Mouse (Mus musculus) CD4-positive, CD25-positive, alpha-beta regulatory T cell, adult 2 months (primary cell): ENCODE measurements at regions not wholly inside any gene's neighbourhood (a gene's known extent, or its start where the extent isn't known, plus 50 kb on each side); places are given as distances from the start of the nearest gene placed in this dataset.

ENCODE experiments used
- DNase-seq: peaks from one replicate; pipeline ENCODE4 v3.0.0-alpha.2; 2012; ENCODE audit warnings: low read depth, low spot score

GRCm38 (mm10) chr1:35961923-35962322, 106.3 kb upstream of the Hs6st1 start:
- DNase-seq: no peak

GRCm38 (mm10) chr1:35968489-35968888, 99.7 kb upstream of the Hs6st1 start:
- no peak for DNase-seq

GRCm38 (mm10) chr1:35971435-35972189, 96.6 kb upstream of the Hs6st1 start:
- no peak for DNase-seq

GRCm38 (mm10) chr1:35972190-35972584, 96.0 kb upstream of the Hs6st1 start:
- no peak for DNase-seq

- no peak for DNase-seq
These were observed 94.8 kb upstream of the Hs6st1 start for GRCm38 (mm10) chr1:35973386-35973785.

GRCm38 (mm10) chr1:35975611-35976208, 92.5 kb upstream of the Hs6st1 start:
- no peak for DNase-seq

- DNase-seq: no peak
These were observed 91.7 kb upstream of the Hs6st1 start for GRCm38 (mm10) chr1:35976528-35976927.

GRCm38 (mm10) chr1:35978116-35978515, 90.1 kb upstream of the Hs6st1 start:
- DNase-seq: no peak

- DNase-seq: no peak
These were observed 89.4 kb upstream of the Hs6st1 start for GRCm38 (mm10) chr1:35978766-35979165.

- no peak for DNase-seq
These were observed 87.0 kb upstream of the Hs6st1 start for GRCm38 (mm10) chr1:35981226-35981625.

GRCm38 (mm10) chr1:35983361-35983760, 84.8 kb upstream of the Hs6st1 start:
- no peak for DNase-seq

GRCm38 (mm10) chr1:35985318-35985717, 82.9 kb upstream of the Hs6st1 start:
- no peak for DNase-seq

- no peak for DNase-seq
These were observed 81.5 kb upstream of the Hs6st1 start for GRCm38 (mm10) chr1:35986666-35987065.

GRCm38 (mm10) chr1:35992227-35992909, 75.8 kb upstream of the Hs6st1 start:
- DNase-seq: no peak

GRCm38 (mm10) chr1:35992937-35993336, 75.3 kb upstream of the Hs6st1 start:
- DNase-seq: no peak

- no peak for DNase-seq
These were observed 72.5 kb upstream of the Hs6st1 start for GRCm38 (mm10) chr1:35995691-35996090.

- DNase-seq: no peak
These were observed 66.9 kb upstream of the Hs6st1 start for GRCm38 (mm10) chr1:36001319-36001718.

GRCm38 (mm10) chr1:36001821-36002220, 66.4 kb upstream of the Hs6st1 start:
- no peak for DNase-seq

- no peak for DNase-seq
These were observed 64.6 kb upstream of the Hs6st1 start for GRCm38 (mm10) chr1:36003592-36003991.

- no peak for DNase-seq
These were observed 59.6 kb upstream of the Hs6st1 start for GRCm38 (mm10) chr1:36008598-36008997.

- DNase-seq: no peak
These were observed 59.1 kb upstream of the Hs6st1 start for GRCm38 (mm10) chr1:36009010-36009619.

GRCm38 (mm10) chr1:36010151-36010550, 58.0 kb upstream of the Hs6st1 start:
- peak; percentile 4 for DNase-seq
